Mouse (Mus musculus): ENCODE data around the gene Asb7.

The Asb7 gene

DNA sequence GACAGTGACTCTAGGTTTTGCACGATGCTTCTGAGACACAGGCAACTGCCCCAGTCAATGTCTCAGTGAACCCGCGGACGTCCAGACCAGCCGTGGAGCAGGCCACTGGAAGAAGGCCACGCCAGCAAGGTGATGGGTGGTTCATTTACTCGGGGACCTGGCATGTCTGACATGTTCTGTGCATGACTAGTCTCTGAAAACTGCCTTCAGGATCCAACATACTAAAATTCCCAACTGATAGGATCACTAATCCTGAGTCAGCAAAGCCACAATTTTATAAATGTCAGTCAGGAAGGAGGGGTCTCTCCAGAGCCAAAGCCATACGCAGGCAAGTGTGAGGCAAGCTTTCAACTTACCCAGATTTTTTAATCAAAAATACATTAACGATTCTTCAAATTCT lies 35.8 kb downstream of the Asb7 start:
- DNase-seq (ENCODE audit: low spot score) = no peak

DNA sequence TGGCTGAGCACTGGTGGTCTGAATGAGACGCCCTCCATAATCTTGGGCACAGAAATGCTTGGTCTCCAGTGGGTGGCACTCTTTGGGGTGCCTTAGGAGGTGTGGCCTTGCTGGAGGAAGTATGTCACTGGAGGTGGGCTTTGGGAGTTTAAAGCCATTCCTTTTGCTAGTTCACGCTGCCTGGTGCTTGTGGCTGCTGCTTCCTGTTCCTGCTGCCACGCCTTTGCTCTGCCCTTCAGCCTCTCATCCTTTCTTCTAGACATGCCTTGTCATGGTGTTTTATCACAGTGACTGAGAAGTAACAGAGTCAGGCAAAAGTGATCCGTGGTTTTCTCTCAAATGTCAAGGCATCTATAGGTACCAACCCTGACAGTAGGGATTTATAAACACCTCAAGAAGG lies 37.2 kb downstream of the Asb7 start:
- no peak for DNase-seq (ENCODE audit: low spot score)

DNA sequence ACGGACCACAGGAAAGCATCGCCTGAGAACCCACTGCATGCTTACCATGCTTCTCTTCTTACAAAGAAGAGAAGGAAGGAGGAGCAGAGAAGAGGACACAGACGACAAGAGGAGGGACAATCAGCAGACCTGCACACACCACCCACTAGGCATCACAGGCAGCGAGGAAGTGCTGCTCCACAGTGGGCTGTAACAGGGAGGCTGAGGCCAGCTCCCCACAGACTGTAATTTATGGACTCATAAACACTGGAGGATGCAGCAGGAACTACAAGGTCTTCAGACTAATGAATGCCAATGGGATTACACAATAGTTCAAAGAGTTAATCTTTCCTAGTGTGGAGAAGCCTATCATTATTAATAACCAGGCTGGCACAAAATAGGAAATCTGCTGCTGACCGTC lies 38.5 kb downstream of the Asb7 start:
- DNase-seq (ENCODE audit: low spot score) = no peak

DNA sequence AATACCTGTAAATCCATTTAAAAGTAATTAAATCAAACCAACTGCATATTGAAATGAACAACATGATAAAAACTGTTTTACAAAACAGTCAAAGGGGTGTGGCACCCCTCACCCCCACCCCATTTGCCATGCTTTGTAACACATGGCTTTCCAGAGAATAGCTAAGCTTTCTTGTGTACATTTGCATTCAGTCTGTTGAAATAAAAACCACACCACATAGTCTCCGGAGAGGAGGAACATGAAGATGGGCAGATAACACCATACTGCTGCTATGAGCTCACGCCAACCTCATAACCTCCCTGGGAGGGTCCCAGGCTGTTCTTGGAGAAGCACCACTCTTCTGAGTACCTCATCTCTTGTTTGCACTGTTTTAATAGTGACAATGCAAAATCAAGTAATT lies 40.2 kb downstream of the Asb7 start:
- DNase-seq (ENCODE audit: low spot score) = no peak

DNA sequence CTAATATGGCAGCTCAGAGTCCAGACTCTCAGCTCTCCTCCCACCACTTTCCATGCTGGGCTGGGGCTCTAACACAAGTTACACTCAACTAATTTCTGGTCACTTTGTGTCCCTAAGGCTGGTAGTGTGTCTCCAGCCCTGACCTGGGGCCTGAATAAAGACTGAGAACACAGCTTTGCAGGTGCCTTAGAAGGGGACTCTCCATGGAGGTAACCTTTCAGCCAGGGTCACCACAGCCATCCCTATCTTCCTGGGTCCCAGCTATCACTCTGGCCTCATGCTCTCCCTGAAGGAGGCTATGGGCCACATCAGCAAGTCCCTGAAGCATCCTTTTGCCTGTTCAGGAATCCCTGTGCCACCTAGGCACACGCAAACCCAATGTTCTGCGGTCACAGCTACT lies 43.7 kb downstream of the Asb7 start:
- DNase-seq (ENCODE audit: low spot score) = no peak

DNA sequence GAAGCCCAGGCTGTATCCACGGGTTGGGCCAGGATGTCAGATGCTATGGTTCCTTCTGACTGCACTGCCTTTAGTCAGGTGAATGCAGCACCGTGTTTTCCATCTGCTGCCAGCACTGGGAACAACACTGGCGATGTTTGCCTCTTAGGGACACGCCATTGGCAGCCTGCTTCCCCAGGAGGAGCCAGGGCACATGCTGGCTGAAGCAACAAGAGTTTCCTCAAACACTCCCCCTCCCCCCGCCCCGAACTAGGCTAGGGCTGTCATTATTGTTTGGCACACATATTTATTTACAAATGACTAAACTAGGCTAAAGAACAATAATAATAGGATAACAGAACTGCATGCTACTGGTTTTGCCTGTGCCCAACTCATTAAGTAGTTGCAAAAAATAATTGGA lies 56.0 kb downstream of the Asb7 start:
- DNase-seq (ENCODE audit: low spot score) = no peak

DNA sequence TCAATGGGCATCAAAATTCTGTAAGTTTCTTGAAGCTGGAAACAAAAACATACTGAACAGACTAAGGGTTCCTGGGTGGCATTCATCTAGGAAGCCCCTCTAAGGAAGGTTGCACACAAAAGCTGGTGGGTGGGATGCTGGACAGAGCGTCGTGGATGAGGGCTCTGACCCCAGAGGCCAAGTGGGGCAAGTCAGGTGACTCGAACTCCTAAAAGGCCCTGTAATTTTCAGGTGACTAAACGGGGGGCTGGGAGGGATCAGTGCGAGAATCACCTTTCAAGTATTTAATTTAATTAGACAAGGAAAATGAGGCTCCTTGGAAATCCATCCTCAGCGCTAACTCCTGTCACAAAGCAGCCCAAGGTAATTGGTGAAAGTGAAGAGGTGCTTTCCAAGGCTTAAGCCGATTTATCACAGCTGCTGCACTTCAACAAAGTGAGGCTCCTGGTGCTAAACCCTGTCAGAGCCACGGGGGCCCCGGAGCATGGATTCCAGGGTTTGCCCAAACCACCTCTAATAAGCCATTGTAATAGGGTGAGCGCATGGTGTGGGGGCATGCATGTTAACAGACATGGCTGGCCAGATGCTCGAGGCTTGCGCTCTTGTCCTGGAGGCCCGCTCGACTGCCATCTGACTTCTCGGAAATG lies 59.1 kb downstream of the Asb7 start:
- DNase-seq (ENCODE audit: low spot score) = no peak

DNA sequence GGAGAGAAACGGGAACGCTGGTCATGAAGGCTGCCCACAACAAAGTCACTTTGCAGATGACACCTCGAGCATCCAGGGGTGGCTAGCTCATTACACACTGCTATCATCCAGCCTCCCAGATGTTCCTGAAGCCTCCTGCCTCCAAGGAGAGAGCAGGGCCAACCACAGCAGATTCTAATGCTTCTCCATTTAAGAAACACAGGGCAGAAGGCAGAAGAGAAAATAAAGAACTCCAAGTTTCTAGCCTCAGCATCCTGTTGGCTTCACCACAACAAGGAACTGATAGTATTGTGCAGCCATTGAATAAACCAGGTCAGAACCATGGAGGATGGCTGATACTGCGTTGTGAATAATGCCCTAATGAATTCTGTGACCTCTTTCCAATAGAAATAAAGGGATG lies 60.0 kb downstream of the Asb7 start:
- DNase-seq (ENCODE audit: low spot score) = no peak

DNA sequence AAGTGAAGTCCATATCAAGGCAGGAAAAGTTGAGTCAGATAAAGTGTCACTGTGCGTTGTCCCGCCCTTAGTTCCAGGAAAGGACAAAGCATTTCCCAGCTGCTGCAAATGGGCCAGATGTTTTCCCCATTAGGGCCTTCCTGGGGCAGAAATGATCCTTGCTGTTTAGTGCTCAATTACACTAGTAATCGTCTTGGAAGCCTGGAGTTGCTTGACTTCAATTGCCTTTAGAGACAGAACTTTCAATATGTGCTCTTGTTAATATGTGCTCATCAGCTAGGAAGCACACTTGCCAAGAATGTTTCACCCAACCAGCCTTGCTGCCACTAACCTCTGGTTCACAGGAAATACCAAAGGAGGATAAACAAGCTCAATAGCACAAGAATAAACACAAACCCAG lies 66.0 kb downstream of the Asb7 start:
- DNase-seq (ENCODE audit: low spot score) = no peak

DNA sequence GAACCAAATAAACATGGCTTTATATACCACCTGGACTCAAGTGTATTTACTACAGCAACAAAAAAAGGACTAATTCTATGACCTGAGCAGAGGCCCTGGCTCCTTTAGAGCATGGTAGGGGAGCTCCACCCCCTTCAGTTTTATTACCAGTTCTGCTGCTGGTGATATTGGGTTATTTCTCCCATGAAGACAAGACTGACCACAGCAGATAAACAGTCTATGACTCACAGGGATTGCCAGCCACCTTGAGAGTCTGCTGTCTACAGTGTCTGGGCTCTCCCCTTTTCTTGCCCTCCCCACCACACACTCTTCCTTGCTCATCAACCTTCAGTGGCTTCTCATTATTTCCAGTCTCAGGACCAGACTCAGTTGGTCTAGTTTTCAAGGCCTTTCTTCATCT lies 87.5 kb downstream of the Asb7 start:
- DNase-seq (ENCODE audit: low spot score) = no peak

DNA sequence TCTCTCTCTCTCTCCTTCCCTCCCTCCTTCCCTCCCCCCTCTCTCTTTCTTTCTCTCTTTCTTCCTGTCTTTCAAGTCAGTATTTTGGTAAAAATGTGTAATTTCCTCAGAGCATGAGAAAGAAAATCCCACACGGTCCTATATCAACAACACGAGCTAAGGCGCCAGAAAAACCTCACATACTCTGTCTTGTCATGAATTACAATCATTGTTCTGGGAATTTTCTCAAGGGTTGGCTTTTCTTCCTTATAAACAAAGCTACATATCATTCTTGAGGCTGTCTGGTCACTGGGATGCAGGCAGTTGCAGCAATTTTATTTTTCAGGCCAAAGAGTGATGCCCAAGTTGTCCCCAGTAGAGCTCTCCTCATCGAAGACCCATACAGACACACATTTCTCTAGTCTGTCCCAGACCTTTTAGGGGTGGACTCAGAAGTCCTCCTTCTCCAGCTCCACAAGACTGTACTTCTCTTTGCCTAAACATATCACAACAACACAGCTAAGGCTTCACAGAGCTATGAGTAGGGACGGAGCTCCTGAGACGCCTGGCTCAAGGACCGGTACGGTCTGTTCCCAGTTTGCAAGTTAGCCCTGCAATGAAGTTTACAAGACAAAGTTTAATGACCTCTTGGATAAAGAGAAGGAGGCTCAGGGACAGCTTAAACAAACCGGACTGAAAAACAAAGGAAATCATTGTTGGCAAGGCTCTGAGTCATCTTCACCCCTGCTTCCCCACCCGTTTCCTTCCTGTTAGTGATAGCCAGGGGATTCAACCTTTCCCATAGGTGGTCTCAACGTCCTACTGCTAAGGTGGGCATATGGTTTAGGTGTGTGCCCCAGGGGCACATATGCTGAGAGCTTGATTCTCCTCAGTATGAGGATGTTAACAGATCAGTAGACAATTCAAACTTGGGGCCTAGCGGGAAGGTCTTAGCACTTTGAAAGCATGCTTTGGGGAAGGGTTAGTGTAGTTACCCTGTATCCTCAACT lies 88.5 kb downstream of the Asb7 start:
- DNase-seq (ENCODE audit: low spot score) = no peak

DNA sequence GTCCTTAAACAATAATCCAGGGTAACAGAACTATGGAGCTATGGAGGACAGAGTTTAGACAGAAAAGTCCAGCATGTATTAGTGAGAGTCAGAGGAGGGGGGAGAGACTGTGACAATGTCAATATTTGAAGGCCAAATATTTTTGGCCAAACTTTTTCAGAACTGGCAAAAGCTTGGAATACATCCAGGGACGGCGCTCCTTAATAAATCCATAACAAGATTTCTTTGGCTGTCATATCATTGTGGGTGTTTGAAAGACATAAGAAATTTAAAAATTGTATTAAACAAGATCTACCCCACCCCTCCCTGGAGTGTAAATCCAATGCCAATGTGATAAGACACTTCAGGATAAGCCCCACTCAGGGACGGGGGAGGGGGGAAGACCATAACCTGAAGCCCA lies 89.3 kb downstream of the Asb7 start:
- DNase-seq (ENCODE audit: low spot score) = no peak

DNA sequence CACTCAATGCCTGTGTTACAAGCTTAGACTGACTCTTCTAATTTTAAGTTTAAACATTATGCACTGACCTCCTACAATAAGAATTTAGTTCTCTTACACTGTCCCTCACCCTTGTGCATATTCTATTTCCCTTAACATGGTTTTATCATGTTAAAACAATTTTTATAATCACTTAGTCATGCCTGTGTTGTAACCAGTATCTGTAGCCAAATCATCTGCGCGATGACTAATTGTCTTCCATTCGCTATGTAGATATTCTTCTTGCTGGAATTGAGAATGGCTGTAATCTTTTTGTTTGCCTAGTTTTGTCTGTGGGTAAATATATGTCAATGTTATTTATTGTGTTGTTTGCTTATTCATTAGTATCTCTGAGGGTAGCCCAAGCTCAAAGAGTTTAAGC lies 91.5 kb downstream of the Asb7 start:
- DNase-seq (ENCODE audit: low spot score) = no peak
